Mouse (Mus musculus) CH12.LX (cell line): Measurements from ENCODE around the gene Hepacam2. TPM values are rescaled to one million over a fixed set of nuclear protein-coding genes. Genes with fewer than 3 reads are reported as not detected.
A peak's percentile ranks its signal among the peaks of the same experiment; 100 is the strongest.

ENCODE experiments used
- DNase-seq: peaks from one replicate; pipeline ENCODE4 v3.0.0-alpha.2; 2013; ENCODE audit errors: extremely low read depth
- H3K27ac ChIP-seq: 2 replicates; pipeline ENCODE4 v1.5.1; 2012; ENCODE audit warnings: low read depth, mild to moderate bottlenecking, control low read depth, moderate library complexity; ENCODE audit not compliant: insufficient read depth
- H3K27me3 ChIP-seq: replicated peaks from 2 replicates; pipeline ENCODE3; 2012; ENCODE audit warnings: inconsistent platforms
- H3K36me3 ChIP-seq, 2 experiments: replicated peaks in 1 of 2; 2 replicates each; pipeline versions ENCODE3 to v1.6.1; 2012; ENCODE audit warnings: inconsistent platforms in 1 of 2, low read length in 1 of 2, mild to moderate bottlenecking in 1 of 2, mixed read lengths in 1 of 2, moderate library complexity in 1 of 2; ENCODE audit not compliant: control insufficient read depth in 1 of 2, insufficient read depth in 1 of 2
- H3K4me1 ChIP-seq, 2 experiments: 2 replicates each; pipeline ENCODE4 v1.6.1; 2012; ENCODE audit warnings: inconsistent platforms in 1 of 2, moderate library complexity in 1 of 2; ENCODE audit not compliant: insufficient read depth in 2 of 2, control insufficient read depth in 1 of 2
- H3K4me2 ChIP-seq: 2 replicates; pipeline ENCODE4 v1.6.1; 2012; ENCODE audit warnings: low read depth, mild to moderate bottlenecking, control low read depth; ENCODE audit not compliant: poor library complexity, insufficient read depth, severe bottlenecking
- H3K4me3 ChIP-seq, 3 experiments: fragments of 150-350 bp in 1 of 3; sonication (generic) in 1 of 3; replicated peaks in 1 of 3; 2 replicates each; pipeline versions ENCODE3 to v1.5.1; 2011 to 2012; ENCODE audit warnings: low read depth in 2 of 3, low read length in 2 of 3, mild to moderate bottlenecking in 2 of 3, moderate library complexity in 2 of 3, control low read depth in 1 of 3, improper control_type of control experiment in 1 of 3, inconsistent platforms in 1 of 3, mixed read lengths in 1 of 3; ENCODE audit not compliant: poor library complexity in 1 of 3
- H3K79me2 ChIP-seq: replicated peaks from 2 replicates; pipeline ENCODE4 v1.6.1; 2012; ENCODE audit warnings: mild to moderate bottlenecking, moderate library complexity; ENCODE audit not compliant: control insufficient read depth, poor library complexity, insufficient read depth, severe bottlenecking; ENCODE audit errors: extremely low read depth
- H3K9ac ChIP-seq: 2 replicates; pipeline ENCODE4 v1.6.1; 2012; ENCODE audit warnings: low read depth, mild to moderate bottlenecking, control low read depth, moderate library complexity; ENCODE audit not compliant: insufficient read depth
- H3K9me3 ChIP-seq: replicated peaks from 2 replicates; pipeline ENCODE3; 2012; ENCODE audit warnings: low read length, inconsistent platforms, mixed read lengths
- CHD1 ChIP-seq: IDR thresholded peaks from 2 replicates; pipeline ENCODE4 v1.6.1; 2012; ENCODE audit warnings: low read depth, low read length, improper control_type of control experiment, inconsistent platforms
- CHD2 ChIP-seq: IDR thresholded peaks from 2 replicates; pipeline ENCODE4 v1.6.1; 2011; ENCODE audit warnings: low read length, improper control_type of control experiment
- CTCF ChIP-seq, 2 experiments: IDR thresholded peaks in 1 of 2; conservative IDR thresholded peaks in 1 of 2; 2 replicates each; pipeline ENCODE4 v1.5.1; 2011 to 2012; ENCODE audit warnings: low read depth in 2 of 2, low read length in 2 of 2, improper control_type of control experiment in 1 of 2, inconsistent platforms in 1 of 2, mild to moderate bottlenecking in 1 of 2, moderate library complexity in 1 of 2
- ELF1 ChIP-seq: IDR thresholded peaks from 2 replicates; pipeline ENCODE4 v1.6.1; 2014; ENCODE audit warnings: low read depth, mild to moderate bottlenecking, inconsistent platforms, low read length, improper control_type of control experiment
- EP300 ChIP-seq: IDR thresholded peaks from 2 replicates; pipeline ENCODE4 v1.6.1; 2011; ENCODE audit warnings: low read length, improper control_type of control experiment
- ETS1 ChIP-seq: conservative IDR thresholded peaks from 2 replicates; pipeline ENCODE4 v1.6.1; 2012; ENCODE audit warnings: low read depth, mild to moderate bottlenecking, inconsistent platforms, low read length, improper control_type of control experiment, moderate library complexity
- GABPA ChIP-seq: IDR thresholded peaks from 2 replicates; pipeline ENCODE4 v1.6.1; 2012; ENCODE audit warnings: low read depth, low read length, improper control_type of control experiment, inconsistent platforms; ENCODE audit not compliant: insufficient replicate concordance
- HCFC1 ChIP-seq: IDR thresholded peaks from 2 replicates; pipeline ENCODE4 v1.6.1; 2012; ENCODE audit warnings: low read depth, mild to moderate bottlenecking, inconsistent platforms, low read length, improper control_type of control experiment
- JUND ChIP-seq: conservative IDR thresholded peaks from 2 replicates; pipeline ENCODE4 v1.6.1; 2011; ENCODE audit warnings: low read depth, low read length, improper control_type of control experiment
- MAFK ChIP-seq: IDR thresholded peaks from 2 replicates; pipeline ENCODE4 v1.6.1; 2011; ENCODE audit warnings: low read length, improper control_type of control experiment; ENCODE audit not compliant: insufficient replicate concordance
- MAX ChIP-seq: IDR thresholded peaks from 2 replicates; pipeline ENCODE4 v1.6.1; 2011; ENCODE audit warnings: low read length, improper control_type of control experiment
- MAZ ChIP-seq: IDR thresholded peaks from 2 replicates; pipeline ENCODE4 v1.6.1; 2012; ENCODE audit warnings: low read depth, mild to moderate bottlenecking, inconsistent platforms, low read length, improper control_type of control experiment, moderate library complexity
- MEF2A ChIP-seq: IDR thresholded peaks from 2 replicates; pipeline ENCODE4 v1.6.1; 2014; ENCODE audit warnings: low read depth, mild to moderate bottlenecking, inconsistent platforms, low read length, improper control_type of control experiment, borderline replicate concordance
- MXI1 ChIP-seq: IDR thresholded peaks from 2 replicates; pipeline ENCODE4 v1.6.1; 2011; ENCODE audit warnings: mild to moderate bottlenecking, low read depth, low read length, improper control_type of control experiment
- MYC ChIP-seq: IDR thresholded peaks from 2 replicates; pipeline ENCODE4 v1.6.1; 2011; ENCODE audit warnings: low read depth, mild to moderate bottlenecking, improper control_type of control experiment, low read length
- NELFE ChIP-seq: IDR thresholded peaks from 2 replicates; pipeline ENCODE4 v1.6.1; 2011; ENCODE audit warnings: low read depth, low read length, improper control_type of control experiment
- PAX5 ChIP-seq: IDR thresholded peaks from 2 replicates; pipeline ENCODE4 v1.6.1; 2012; ENCODE audit warnings: low read length, inconsistent platforms, mixed read lengths
- POLR2A ChIP-seq: IDR thresholded peaks from 2 replicates; pipeline ENCODE4 v1.6.1; 2011; ENCODE audit warnings: low read depth, mild to moderate bottlenecking, improper control_type of control experiment, low read length
- POLR2AphosphoS2 ChIP-seq: IDR thresholded peaks from 2 replicates; pipeline ENCODE4 v1.6.1; 2011; ENCODE audit warnings: low read depth, low read length, improper control_type of control experiment
- RCOR1 ChIP-seq: conservative IDR thresholded peaks from 2 replicates; pipeline ENCODE4 v1.6.1; 2012; ENCODE audit warnings: low read depth, mild to moderate bottlenecking, inconsistent platforms, low read length, improper control_type of control experiment
- TBP ChIP-seq: conservative IDR thresholded peaks from 2 replicates; pipeline ENCODE4 v1.6.1; 2011; ENCODE audit warnings: low read depth, low read length, improper control_type of control experiment
- TCF12 ChIP-seq: IDR thresholded peaks from 2 replicates; pipeline ENCODE4 v1.6.1; 2014; ENCODE audit warnings: low read depth, mild to moderate bottlenecking, inconsistent platforms, low read length, improper control_type of control experiment
- UBTF ChIP-seq: IDR thresholded peaks from 2 replicates; pipeline ENCODE4 v1.6.1; 2012; ENCODE audit warnings: low read depth, mild to moderate bottlenecking, inconsistent platforms, low read length, improper control_type of control experiment, moderate library complexity
- USF1 ChIP-seq: IDR thresholded peaks from 2 replicates; pipeline ENCODE4 v1.6.1; 2014; ENCODE audit warnings: low read depth, mild to moderate bottlenecking, inconsistent platforms, low read length, improper control_type of control experiment
- USF2 ChIP-seq: conservative IDR thresholded peaks from 2 replicates; pipeline ENCODE4 v1.6.1; 2011; ENCODE audit warnings: low read depth, low read length, improper control_type of control experiment
- ZKSCAN1 ChIP-seq: IDR thresholded peaks from 2 replicates; pipeline ENCODE4 v1.6.1; 2012; ENCODE audit warnings: low read depth, inconsistent platforms, low read length, improper control_type of control experiment, borderline replicate concordance
- dilution Hi-C: fragments of 300-500 bp; cut with MboI; formaldehyde crosslinking; loops from 2 replicates; pipeline ENCODE4 v1.14.3; 2020; ENCODE audit warnings: low sequenced_read_pairs; ENCODE audit not compliant: extremely low pct_unique_long_range_greater_than_20kb, extremely low pct_ligation_motif_present
- in situ Hi-C: fragments of 300-500 bp; cut with MboI; formaldehyde crosslinking; loops from 3 replicates; pipeline ENCODE4 v1.14.3; 2019; ENCODE audit warnings: low sequenced_read_pairs, low pct_ligation_motif_present, low pct_unique_long_range_greater_than_20kb, mixed read lengths
- polyA plus RNA-seq: library from polyadenylated mRNA; unstranded; fragments of >175 nt; gene quantifications from 2 replicates; pipeline ENCODE4 v1.2.1, GENCODE M21; 2012; ENCODE audit warnings: low read depth; ENCODE audit not compliant: insufficient read length
- total RNA-seq, 2 experiments: library from RNA; depleted of rRNA; stranded (reverse); fragments of 300-350 nt in 1 of 2; fragments of >200 nt in 1 of 2; gene quantifications; 2 replicates each; pipeline ENCODE4 v1.2.3; 2012 to 2014

The Hepacam2 gene
- total and polyA plus RNA-seq, 3 experiments = 13.3 to 50.7 (median 37.4) TPM

- dilution Hi-C loops (no loop called here), in situ Hi-C loops (no loop called here)
- peak; percentile 21 for DNase-seq
- no peak overlapping the region for H3K9ac ChIP-seq
- no peaks in the 10 kb centered on the region for H3K79me2 ChIP-seq
- peaks cover 13 to 31% of the 10 kb centered on the region in 2 experiments for H3K36me3 ChIP-seq
- H3K27me3 ChIP-seq = no peaks in the 10 kb centered on the region
- TF ChIP-seq USF1 (no peak), CHD2 (no peak), MAFK (no peak), USF2 (no peak), MEF2A (no peak), CTCF (conservative IDR thresholded peaks at IDR 0.05 in 1 of 2, IDR thresholded peaks at IDR 0.05 in 1 of 2; ENCODE audit: low read depth in 2 of 2, low read length in 2 of 2) (no peak), PAX5 (no peak), GABPA (no peak), RCOR1 (no peak), ETS1 (no peak), TBP (no peak), POLR2AphosphoS2 (no peak)
- H3K9me3 ChIP-seq = no peaks in the 10 kb centered on the region
- H3K4me3 ChIP-seq = no peak overlapping the region
- no peak overlapping the region for H3K27ac ChIP-seq
- peaks cover 0 to 16% of the 10 kb centered on the region in 2 experiments; a peak in 1 of 4 replicates for H3K4me1 ChIP-seq
- no peak overlapping the region for H3K4me2 ChIP-seq
Measured at GRCm38 (mm10) chr6:3536048-3536447, 38.0 kb upstream of the Hepacam2 start.

GRCm38 (mm10) chr6:3531445-3531844 lies 33.3 kb upstream of the Hepacam2 start:
- no peaks in the 10 kb centered on the region for H3K79me2 ChIP-seq
- dilution Hi-C loops (no loop called here), in situ Hi-C loops (no loop called here)
- H3K36me3 ChIP-seq = peaks cover 10 to 30% of the 10 kb centered on the region in 2 experiments
- no peak for DNase-seq
- no peak overlapping the region for H3K9ac ChIP-seq
- TF ChIP-seq ELF1 (no peak), CHD2 (no peak), MAX (no peak)
- H3K4me1 ChIP-seq = peaks cover 0 to 8% of the 10 kb centered on the region in 2 experiments; a peak in 1 of 4 replicates
- H3K9me3 ChIP-seq = no peaks in the 10 kb centered on the region
- no peak overlapping the region for H3K4me2 ChIP-seq
- no peak overlapping the region for H3K4me3 ChIP-seq
- H3K27me3 ChIP-seq = no peaks in the 10 kb centered on the region
- H3K27ac ChIP-seq = no peak overlapping the region

DNA sequence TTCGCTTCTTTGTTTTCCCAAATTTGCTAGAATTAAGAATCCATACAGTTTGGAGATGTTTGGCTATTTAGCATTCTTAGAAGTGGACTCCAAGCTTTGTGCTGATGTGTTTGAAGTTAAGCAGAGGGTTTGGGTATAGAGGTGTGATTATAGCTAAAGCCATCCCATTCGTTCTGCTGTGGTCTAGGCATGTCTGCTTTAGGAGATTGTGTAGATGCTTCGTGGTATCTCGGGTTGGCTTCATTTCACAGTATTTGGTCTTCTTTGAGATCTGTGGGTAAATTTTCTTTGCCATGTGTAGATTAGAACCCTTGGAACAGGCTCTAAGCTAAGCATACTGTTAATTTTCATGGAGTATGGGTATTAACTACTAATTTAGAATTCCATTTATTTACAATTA lies 30.1 kb upstream of the Hepacam2 start:
- dilution Hi-C loops = no loop called here
- Histone ChIP-seq H3K4me2 (no peak overlapping the region), H3K36me3 (peaks cover 0 to 31% of the 10 kb centered on the region in 2 experiments), H3K9ac (no peak overlapping the region), H3K27me3 (no peaks in the 10 kb centered on the region), H3K27ac (no peak overlapping the region), H3K9me3 (no peaks in the 10 kb centered on the region), H3K79me2 (no peaks in the 10 kb centered on the region), H3K4me1 (no peaks in the 10 kb centered on the region), H3K4me3 (no peak overlapping the region)
- in situ Hi-C loops = no loop called here
- TF ChIP-seq CHD1 (no peak), MYC (no peak), JUND (no peak), MXI1 (no peak), NELFE (no peak), MAFK (no peak), RCOR1 (no peak), CTCF (conservative IDR thresholded peaks at IDR 0.05 in 1 of 2, IDR thresholded peaks at IDR 0.05 in 1 of 2; ENCODE audit: low read depth in 2 of 2, low read length in 2 of 2) (no peak), USF1 (no peak), ZKSCAN1 (no peak), EP300 (no peak), TCF12 (no peak), POLR2A (no peak), MAX (no peak), UBTF (no peak), MAZ (no peak), PAX5 (no peak), HCFC1 (no peak)
- DNase-seq = no peak
